Mouse (Mus musculus) v-Abl transformed pro-B cells (cell line): ENCODE measurements at regions not wholly inside any gene's neighbourhood (a gene's known extent, or its start where the extent isn't known, plus 50 kb on each side); places are given as distances from the start of the nearest gene placed in this dataset.

ENCODE experiments used
- in situ Hi-C, 2 experiments: fragments of 400-800 bp; cut with MboI; formaldehyde crosslinking; loops; one replicate each; pipeline ENCODE4 v1.15.1; 2025; ENCODE audit not compliant: unreplicated experiment in 2 of 2

- in situ Hi-C loops, result no loop called here
Measured at GRCm38 (mm10) chr17:45869014-45869968, 135.6 kb upstream of the 1600014C23Rik start.

GRCm38 (mm10) chr17:45868539-45868938 is 134.9 kb upstream of the 1600014C23Rik start:
- in situ Hi-C loops, result no loop called here

GRCm38 (mm10) chr17:45867727-45868126 is 134.1 kb upstream of the 1600014C23Rik start:
- in situ Hi-C loops, result no loop called here

GRCm38 (mm10) chr17:45866876-45867652 is 133.4 kb upstream of the 1600014C23Rik start:
- in situ Hi-C loops, result no loop called here

- in situ Hi-C loops, result no loop called here
Measured at GRCm38 (mm10) chr17:45866346-45866745, 132.7 kb upstream of the 1600014C23Rik start.

- in situ Hi-C loops, result no loop called here
Measured at GRCm38 (mm10) chr17:45865944-45866343, 132.3 kb upstream of the 1600014C23Rik start.

GRCm38 (mm10) chr17:45863471-45864205 is 130.0 kb upstream of the 1600014C23Rik start:
- in situ Hi-C loops, result no loop called here

GRCm38 (mm10) chr17:45863031-45863430 is 129.4 kb upstream of the 1600014C23Rik start:
- in situ Hi-C loops, result no loop called here

- in situ Hi-C loops, result no loop called here
Measured at GRCm38 (mm10) chr17:45859441-45859840, 125.8 kb upstream of the 1600014C23Rik start.

- in situ Hi-C loops, result no loop called here
Measured at GRCm38 (mm10) chr17:45853931-45854653, 120.4 kb upstream of the 1600014C23Rik start.

- in situ Hi-C loops, result no loop called here
Measured at GRCm38 (mm10) chr17:45852402-45852801, 118.8 kb upstream of the 1600014C23Rik start.

- in situ Hi-C loops, result no loop called here
Measured at GRCm38 (mm10) chr17:45851723-45852396, 118.2 kb upstream of the 1600014C23Rik start.

GRCm38 (mm10) chr17:45850976-45851375 is 117.3 kb upstream of the 1600014C23Rik start:
- in situ Hi-C loops, result no loop called here

- in situ Hi-C loops, result no loop called here
Measured at GRCm38 (mm10) chr17:45850174-45850573, 116.5 kb upstream of the 1600014C23Rik start.

GRCm38 (mm10) chr17:45848605-45849004 is 115.0 kb upstream of the 1600014C23Rik start:
- in situ Hi-C loops, result loop anchor here (10.0 kb wide), 1 partner anchor 286 kb away; no protein-coding TSS in a partner anchor

GRCm38 (mm10) chr17:45847701-45848378 is 114.2 kb upstream of the 1600014C23Rik start:
- in situ Hi-C loops, result loop anchor here (10.0 kb wide), 1 partner anchor 287 kb away; no protein-coding TSS in a partner anchor

GRCm38 (mm10) chr17:45845832-45846231 is 112.2 kb upstream of the 1600014C23Rik start:
- in situ Hi-C loops, result loop anchor here (10.0 kb wide), 1 partner anchor 289 kb away; no protein-coding TSS in a partner anchor

GRCm38 (mm10) chr17:45836731-45837130 is 103.1 kb upstream of the 1600014C23Rik start:
- in situ Hi-C loops, result no loop called here

GRCm38 (mm10) chr17:45836253-45836652 is 102.6 kb upstream of the 1600014C23Rik start:
- in situ Hi-C loops, result no loop called here
